Mouse (Mus musculus): Measurements from ENCODE around the gene Cdkl1. TPM values are rescaled to one million over a fixed set of nuclear protein-coding genes. Genes with fewer than 3 reads are reported as not detected.

Gene Cdkl1
- polyA plus RNA-seq, 1 experiment from 2014 or later, result 2.0 TPM

- Histone ChIP-seq H3K9ac (replicated peaks) (no peak overlapping the region), H3K4me2 (replicated peaks) (no peak overlapping the region), H3K36me3 (peaks cover 53% of the 10 kb centered on the region), H3K9me3 (no peaks in the 10 kb centered on the region), H3K27ac (no peak overlapping the region), H3K27me3 (no peaks in the 10 kb centered on the region), H3K4me3 (replicated peaks) (no peak overlapping the region), H3K4me1 (replicated peaks) (no peaks in the 10 kb centered on the region)
- no peak for ATAC-seq
- WGBS, result 88% methylated on average over 11 of the region's 11 CpGs
These were observed 16.4 kb upstream of the Cdkl1 start for GRCm38 (mm10) chr12:69807399-69807985.

DNA sequence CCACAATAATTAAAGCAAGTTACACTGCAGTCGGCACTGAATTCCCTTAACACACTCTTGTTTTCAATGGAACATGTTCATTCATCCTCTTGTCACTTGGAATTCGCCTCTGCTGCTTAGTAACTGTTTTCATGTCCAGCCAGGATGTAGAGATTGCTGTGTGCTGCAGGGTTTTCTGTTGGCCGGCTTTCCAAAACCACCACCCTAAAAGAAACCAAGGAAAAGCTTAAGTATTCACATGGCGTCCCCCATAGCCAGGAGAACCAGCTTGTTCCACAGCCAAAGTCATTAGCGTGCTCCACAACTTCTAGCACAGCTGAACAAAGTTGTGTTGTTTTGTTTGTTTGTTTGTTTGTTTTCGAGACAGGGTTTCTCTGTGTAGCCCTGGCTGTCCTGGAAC, 14.1 kb upstream of the Cdkl1 start:
- Histone ChIP-seq H3K27ac (no peak overlapping the region), H3K4me2 (replicated peaks) (no peak overlapping the region), H3K9ac (replicated peaks) (no peak overlapping the region), H3K9me3 (no peaks in the 10 kb centered on the region), H3K4me1 (replicated peaks) (0 out of 2 replicates have a peak, but pooled peaks cover 4% of the 10 kb centered on the region), H3K27me3 (no peaks in the 10 kb centered on the region), H3K4me3 (replicated peaks) (no peak overlapping the region), H3K36me3 (peaks cover 50% of the 10 kb centered on the region)
- no peak for ATAC-seq
- WGBS, result 91% methylated on average over 6 of the region's 6 CpGs

- Histone ChIP-seq H3K4me1 (replicated peaks) (0 out of 2 replicates have a peak, but pooled peaks cover 4% of the 10 kb centered on the region), H3K9me3 (no peaks in the 10 kb centered on the region), H3K36me3 (peaks cover 50% of the 10 kb centered on the region), H3K4me3 (replicated peaks) (no peak overlapping the region), H3K27ac (no peak overlapping the region), H3K9ac (replicated peaks) (no peak overlapping the region), H3K27me3 (no peaks in the 10 kb centered on the region), H3K4me2 (replicated peaks) (no peak overlapping the region)
- WGBS, result 98% methylated on average over 10 of the region's 10 CpGs
- no peak for ATAC-seq
These were observed 13.5 kb upstream of the Cdkl1 start for GRCm38 (mm10) chr12:69804393-69805070.

- Histone ChIP-seq H3K4me3 (replicated peaks) (no peak overlapping the region), H3K9me3 (no peaks in the 10 kb centered on the region), H3K4me1 (replicated peaks) (0 out of 2 replicates have a peak, but pooled peaks cover 4% of the 10 kb centered on the region), H3K36me3 (peaks cover 38% of the 10 kb centered on the region), H3K9ac (replicated peaks) (no peak overlapping the region), H3K4me2 (replicated peaks) (no peak overlapping the region), H3K27ac (no peak overlapping the region), H3K27me3 (no peaks in the 10 kb centered on the region)
- ATAC-seq, result no peak
- 94% methylated on average over 4 of the region's 6 CpGs for whole genome bisulfite sequencing
These were observed 12.1 kb upstream of the Cdkl1 start for GRCm38 (mm10) chr12:69803196-69803595.

- no peak for ATAC-seq
- Histone ChIP-seq H3K4me2 (replicated peaks) (no peak overlapping the region), H3K9ac (replicated peaks) (no peak overlapping the region), H3K4me1 (replicated peaks) (0 out of 2 replicates have a peak, but pooled peaks cover 4% of the 10 kb centered on the region), H3K27me3 (no peaks in the 10 kb centered on the region), H3K36me3 (peaks cover 14% of the 10 kb centered on the region), H3K9me3 (no peaks in the 10 kb centered on the region), H3K4me3 (replicated peaks) (no peak overlapping the region), H3K27ac (no peak overlapping the region)
- WGBS, result 93% methylated on average over 4 of the region's 4 CpGs
These were observed 9.5 kb upstream of the Cdkl1 start for GRCm38 (mm10) chr12:69800586-69800985.

DNA sequence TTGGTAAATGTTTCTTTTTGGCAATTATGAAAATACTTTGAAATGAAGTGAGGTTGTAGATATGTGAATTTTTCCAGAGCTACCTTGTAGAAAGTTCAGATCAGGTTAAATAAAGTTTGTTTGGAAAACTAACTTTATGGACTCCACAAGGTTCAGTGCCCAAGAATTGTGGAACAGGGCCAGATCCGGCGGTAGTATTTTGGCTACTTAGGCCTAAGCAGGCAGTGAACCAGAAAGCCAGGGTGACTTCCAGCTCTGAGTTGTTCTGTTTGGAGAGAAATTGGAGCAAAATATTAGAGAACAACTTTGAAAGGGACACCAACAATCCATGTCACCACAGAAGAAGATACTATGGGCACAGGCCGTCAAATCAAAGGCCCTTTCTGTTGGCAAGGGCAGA, 5.2 kb upstream of the Cdkl1 start:
- Histone ChIP-seq H3K9ac (replicated peaks) (no peak overlapping the region), H3K4me2 (replicated peaks) (no peak overlapping the region), H3K4me3 (replicated peaks) (no peak overlapping the region), H3K9me3 (no peaks in the 10 kb centered on the region), H3K27ac (no peak overlapping the region), H3K4me1 (replicated peaks) (peaks cover 2% of the 10 kb centered on the region), H3K36me3 (no peaks in the 10 kb centered on the region), H3K27me3 (peaks cover 8% of the 10 kb centered on the region; the same call in 1 of the 2 replicates)
- 97% methylated on average over 3 of the region's 3 CpGs for WGBS
- ATAC-seq, result no peak

- Histone ChIP-seq H3K9me3 (no peaks in the 10 kb centered on the region), H3K36me3 (no peaks in the 10 kb centered on the region), H3K4me2 (replicated peaks) (peak overlapping the region; percentile 96), H3K4me3 (replicated peaks) (peak overlapping the region; percentile 60), H3K4me1 (replicated peaks) (peaks cover 17% of the 10 kb centered on the region), H3K27ac (no peak overlapping the region), H3K9ac (replicated peaks) (peak overlapping the region; percentile 77), H3K27me3 (peaks cover 22% of the 10 kb centered on the region)
- no peak; the same call in 1 of the 2 replicates for ATAC-seq
- 32% methylated on average over 27 of the region's 27 CpGs for WGBS
These were observed 1.1 kb downstream of the Cdkl1 start for GRCm38 (mm10) chr12:69789766-69790529.

GRCm38 (mm10) chr12:69788380-69788779, 2.7 kb downstream of the Cdkl1 start:
- H3K4me3 ChIP-seq (replicated peaks), result no peak overlapping the region
- peaks cover 17% of the 10 kb centered on the region for H3K4me1 ChIP-seq (replicated peaks)
- WGBS, result 93% methylated on average over 5 of the region's 5 CpGs
- no peaks in the 10 kb centered on the region for H3K36me3 ChIP-seq
- H3K9me3 ChIP-seq, result no peaks in the 10 kb centered on the region
- ATAC-seq, result no peak
- no peak overlapping the region for H3K4me2 ChIP-seq (replicated peaks)
- no peak overlapping the region for H3K9ac ChIP-seq (replicated peaks)
- no peak overlapping the region for H3K27ac ChIP-seq
- peaks cover 22% of the 10 kb centered on the region for H3K27me3 ChIP-seq

- no peaks in the 10 kb centered on the region for H3K9me3 ChIP-seq
- WGBS, result 89% methylated on average over 9 of the region's 9 CpGs
- H3K27me3 ChIP-seq, result peaks cover 14% of the 10 kb centered on the region
- H3K9ac ChIP-seq (replicated peaks), result no peak overlapping the region
- no peak for ATAC-seq
- no peak overlapping the region for H3K4me2 ChIP-seq (replicated peaks)
- H3K4me1 ChIP-seq (replicated peaks), result peaks cover 7% of the 10 kb centered on the region
- no peak overlapping the region for H3K27ac ChIP-seq
- no peak overlapping the region for H3K4me3 ChIP-seq (replicated peaks)
- no peaks in the 10 kb centered on the region for H3K36me3 ChIP-seq
These were observed 5.6 kb downstream of the Cdkl1 start for GRCm38 (mm10) chr12:69785471-69785870.

DNA sequence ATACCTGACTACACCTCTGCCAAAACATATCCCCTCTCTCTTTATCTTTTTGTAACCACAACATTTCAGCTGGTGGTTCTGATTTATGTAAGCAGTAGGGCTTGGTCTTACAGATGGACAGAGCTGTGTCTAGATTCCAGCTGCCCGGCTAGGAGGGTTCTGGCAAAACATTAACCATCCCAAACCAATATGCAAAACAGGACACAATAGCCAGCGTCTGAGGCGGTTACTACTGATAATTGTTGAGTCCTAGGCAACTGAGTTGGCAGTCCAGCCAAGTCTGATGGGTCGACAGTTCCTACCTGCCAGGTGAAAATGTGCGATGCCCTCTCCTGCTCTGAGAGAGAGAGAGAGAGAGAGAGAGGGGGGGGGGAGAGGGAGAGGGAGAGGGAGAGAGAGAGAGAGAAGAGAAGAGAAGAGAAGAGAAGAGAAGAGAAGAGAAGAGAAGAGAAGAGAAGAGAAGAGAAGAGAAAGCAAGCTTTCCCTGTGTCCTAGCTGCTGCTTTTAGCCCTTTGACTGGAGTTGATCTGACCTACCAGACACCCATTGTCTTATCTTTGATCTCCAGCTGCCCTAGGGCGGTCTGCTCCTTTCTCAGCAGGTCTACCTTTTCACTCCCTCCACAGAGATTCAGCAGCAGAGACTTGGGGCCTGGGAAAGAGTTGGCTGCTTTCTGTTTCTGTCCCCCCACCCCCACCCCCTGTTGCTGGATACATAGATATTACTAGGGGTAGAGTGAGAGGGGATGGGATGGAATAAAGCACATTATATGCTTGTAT, 7.6 kb downstream of the Cdkl1 start:
- H3K9me3 ChIP-seq, result no peaks in the 10 kb centered on the region
- H3K27ac ChIP-seq, result no peak overlapping the region
- no peak overlapping the region for H3K9ac ChIP-seq (replicated peaks)
- no peak overlapping the region for H3K4me2 ChIP-seq (replicated peaks)
- no peak overlapping the region for H3K4me3 ChIP-seq (replicated peaks)
- WGBS, result 52% methylated on average over 6 of the region's 6 CpGs
- no peaks in the 10 kb centered on the region for H3K4me1 ChIP-seq (replicated peaks)
- no peaks in the 10 kb centered on the region for H3K36me3 ChIP-seq
- ATAC-seq, result no peak
- 0 out of 2 replicates have a peak, but pooled peaks cover under 1% of the 10 kb centered on the region for H3K27me3 ChIP-seq

GRCm38 (mm10) chr12:69781935-69782650, 9.0 kb downstream of the Cdkl1 start:
- no peak for ATAC-seq
- WGBS, result 85% methylated on average over 10 of the region's 10 CpGs
- no peak overlapping the region for H3K9ac ChIP-seq (replicated peaks)
- no peaks in the 10 kb centered on the region for H3K36me3 ChIP-seq
- no peaks in the 10 kb centered on the region for H3K27me3 ChIP-seq
- no peaks in the 10 kb centered on the region for H3K4me1 ChIP-seq (replicated peaks)
- H3K4me3 ChIP-seq (replicated peaks), result no peak overlapping the region
- no peaks in the 10 kb centered on the region for H3K9me3 ChIP-seq
- H3K4me2 ChIP-seq (replicated peaks), result no peak overlapping the region
- H3K27ac ChIP-seq, result no peak overlapping the region
